Mouse (Mus musculus) small intestine, adult 2 months (tissue): Measurements from ENCODE around the gene Bach2. TPM values are rescaled to one million over a fixed set of nuclear protein-coding genes. Genes with fewer than 3 reads are reported as not detected.

Source experiments
- H3K27ac ChIP-seq: fragments of 200-500 bp; 2 replicates; pipeline ENCODE4 v1.5.1; 2012; ENCODE audit warnings: low read depth, low read length, control low read depth, inconsistent platforms; ENCODE audit not compliant: insufficient read depth
- H3K27me3 ChIP-seq: fragments of 200-500 bp; 2 replicates; pipeline ENCODE4 v1.6.1; 2012; ENCODE audit warnings: mild to moderate bottlenecking, moderate library complexity, low read length, inconsistent platforms; ENCODE audit not compliant: control insufficient read depth, insufficient read depth
- H3K36me3 ChIP-seq: fragments of 200-500 bp; 2 replicates; pipeline ENCODE4 v1.6.1; 2012; ENCODE audit warnings: mild to moderate bottlenecking, low read length, control low read depth, inconsistent platforms; ENCODE audit not compliant: control insufficient read depth, insufficient read depth
- H3K4me1 ChIP-seq: fragments of 200-500 bp; 2 replicates; pipeline ENCODE4 v1.6.1; 2012; ENCODE audit warnings: low read length, inconsistent platforms, mixed read lengths; ENCODE audit not compliant: control insufficient read depth, insufficient read depth, insufficient read length
- H3K4me3 ChIP-seq: fragments of 200-500 bp; 2 replicates; pipeline ENCODE4 v1.5.1; 2012; ENCODE audit warnings: low read depth, mild to moderate bottlenecking, control low read depth, inconsistent platforms, low read length, moderate library complexity
- CTCF ChIP-seq: fragments of 200-500 bp; IDR thresholded peaks from 2 replicates; pipeline ENCODE4 v1.5.1; 2012; ENCODE audit warnings: low read depth, mild to moderate bottlenecking, control low read depth, inconsistent platforms, low read length, moderate library complexity, mixed read lengths; ENCODE audit not compliant: insufficient replicate concordance, insufficient read length; ENCODE audit errors: extremely low read depth
- POLR2A ChIP-seq: fragments of 200-500 bp; IDR thresholded peaks from 2 replicates; pipeline ENCODE4 v1.6.1; 2012; ENCODE audit warnings: low read depth, mild to moderate bottlenecking, control low read depth, inconsistent platforms, low read length, moderate library complexity
- WGBS: fragments of 180-500 bp; shearing (Covaris S2); methylation state at CpG from one replicate; pipeline ENCODE4 v1.1.7; 2018; 5-methylcytosine and 5-hydroxymethylcytosine counted together
- polyA plus RNA-seq: library from polyadenylated mRNA; depleted of rRNA; stranded (reverse); fragments of >200 nt; gene quantifications from 2 replicates; pipeline ENCODE4 v1.2.3, GENCODE M21; 2012

Gene Bach2
- polyA plus RNA-seq, 1 experiment = 3.5 TPM

GRCm38 (mm10) chr4:32491176-32491575, 252.6 kb downstream of the Bach2 start:
- WGBS = 46% methylated on average over 8 of the region's 8 CpGs
- no peaks in the 10 kb centered on the region for H3K36me3 ChIP-seq
- H3K4me3 ChIP-seq = no peak overlapping the region
- no peaks in the 10 kb centered on the region for H3K27me3 ChIP-seq
- TF ChIP-seq CTCF (no peak), POLR2A (no peak)
- no peak overlapping the region for H3K27ac ChIP-seq
- no peaks in the 10 kb centered on the region for H3K4me1 ChIP-seq

- Histone ChIP-seq H3K4me1 (no peaks in the 10 kb centered on the region), H3K4me3 (no peak overlapping the region), H3K27me3 (no peaks in the 10 kb centered on the region), H3K36me3 (no peaks in the 10 kb centered on the region), H3K27ac (no peak overlapping the region)
- WGBS = 86% methylated on average over 7 of the region's 7 CpGs
- TF ChIP-seq CTCF = no peak
- no peak for TF ChIP-seq POLR2A
These were observed 254.2 kb downstream of the Bach2 start for GRCm38 (mm10) chr4:32492834-32493233.

- Histone ChIP-seq H3K36me3 (no peaks in the 10 kb centered on the region), H3K4me3 (no peak overlapping the region), H3K27ac (no peak overlapping the region), H3K4me1 (no peaks in the 10 kb centered on the region), H3K27me3 (no peaks in the 10 kb centered on the region)
- WGBS = 89% methylated on average over 8 of the region's 8 CpGs
- no peak for TF ChIP-seq POLR2A
These were observed 263.2 kb downstream of the Bach2 start for GRCm38 (mm10) chr4:32501780-32502179.

- no peaks in the 10 kb centered on the region for H3K4me1 ChIP-seq
- no peaks in the 10 kb centered on the region for H3K36me3 ChIP-seq
- no peaks in the 10 kb centered on the region for H3K27me3 ChIP-seq
- 83% methylated on average over 4 of the region's 4 CpGs for WGBS
- no peak overlapping the region for H3K27ac ChIP-seq
- TF ChIP-seq POLR2A (no peak), CTCF (no peak)
- no peak overlapping the region for H3K4me3 ChIP-seq
These were observed 263.6 kb downstream of the Bach2 start for GRCm38 (mm10) chr4:32502181-32502580.

GRCm38 (mm10) chr4:32504236-32504635, 265.6 kb downstream of the Bach2 start:
- Histone ChIP-seq H3K27me3 (no peaks in the 10 kb centered on the region), H3K36me3 (no peaks in the 10 kb centered on the region), H3K27ac (no peak overlapping the region), H3K4me3 (no peak overlapping the region), H3K4me1 (no peaks in the 10 kb centered on the region)
- WGBS = 90% methylated on average over 11 of the region's 11 CpGs
- TF ChIP-seq CTCF = no peak
- no peak for TF ChIP-seq POLR2A

GRCm38 (mm10) chr4:32506306-32506808, 267.8 kb downstream of the Bach2 start:
- no peaks in the 10 kb centered on the region for H3K4me1 ChIP-seq
- 78% methylated on average over 7 of the region's 7 CpGs for WGBS
- H3K27me3 ChIP-seq = no peaks in the 10 kb centered on the region
- H3K4me3 ChIP-seq = no peak overlapping the region
- no peaks in the 10 kb centered on the region for H3K36me3 ChIP-seq
- H3K27ac ChIP-seq = no peak overlapping the region
- TF ChIP-seq CTCF = no peak
- TF ChIP-seq POLR2A = no peak

- Histone ChIP-seq H3K27ac (no peak overlapping the region), H3K4me3 (no peak overlapping the region), H3K4me1 (no peaks in the 10 kb centered on the region), H3K36me3 (no peaks in the 10 kb centered on the region), H3K27me3 (no peaks in the 10 kb centered on the region)
- 62% methylated on average over 6 of the region's 6 CpGs for WGBS
- no peak for TF ChIP-seq POLR2A
These were observed 268.4 kb downstream of the Bach2 start for GRCm38 (mm10) chr4:32507041-32507440.

- H3K4me3 ChIP-seq = no peak overlapping the region
- no peaks in the 10 kb centered on the region for H3K4me1 ChIP-seq
- no peaks in the 10 kb centered on the region for H3K27me3 ChIP-seq
- no peaks in the 10 kb centered on the region for H3K36me3 ChIP-seq
- H3K27ac ChIP-seq = no peak overlapping the region
- no peak for TF ChIP-seq POLR2A
- 60% methylated on average over 2 of the region's 2 CpGs for WGBS
These were observed 270.0 kb downstream of the Bach2 start for GRCm38 (mm10) chr4:32508572-32508971.
